Comparison of ENCODE assay signal across 11 mouse cellular contexts in the genomic region with DNA sequence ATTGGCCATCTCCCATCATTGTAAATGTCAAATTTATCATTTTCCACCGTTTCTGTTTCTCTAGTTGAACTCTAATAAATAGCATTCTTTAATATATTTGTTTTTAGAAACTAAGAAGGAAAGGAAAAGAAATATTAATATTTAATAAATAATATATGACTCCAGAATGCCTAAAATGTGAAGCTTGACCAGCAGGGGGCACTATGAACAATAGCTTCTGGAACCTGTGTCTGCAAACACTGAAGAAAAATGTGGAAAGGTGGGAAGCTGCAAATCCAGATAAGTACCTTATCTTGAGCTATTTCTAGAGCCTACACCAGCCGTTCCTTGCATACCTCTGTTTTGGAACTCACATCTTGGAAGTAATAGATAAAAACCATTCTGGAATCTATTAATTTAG.
A peak's percentile ranks its signal among the peaks of the same experiment; 100 is the strongest.
DNase-seq lines count a peak whose midpoint lies in the region.
"Had no signal": no experiment of that assay in that cellular context is flagged by ENCODE, and none has a peak within 500 bp of the region (broad histone marks: within the 10 kb centered on the region; RNA-seq: fewer than 3 reads in every experiment).

No protein-coding gene starts in this region.

- DNase-seq in heart, postnatal 4 days: peak; percentile 15
- DNase-seq in heart, postnatal 25 days (ENCODE audit: low spot score): no peak
- peak; percentile 42 for DNase-seq in testis, postnatal 10 days (ENCODE audit: low spot score)
- no peak for DNase-seq in testis, postnatal 14 days (ENCODE audit: low spot score)
- DNase-seq in brain, adult 2 months (ENCODE audit: low read depth, low spot score): peak; percentile 12
- DNase-seq in urinary bladder, postnatal 10 days (ENCODE audit: low spot score): no peak
- DNase-seq in adipocyte (ENCODE audit: low spot score): no peak
- DNase-seq: gastrocnemius, adult 2 months; kidney, adult 9 months; right cerebral cortex, postnatal 14 days; thymus, postnatal 4 days had no signal

- intact Hi-C loops in heart, postnatal 25 days (cut with DNase I): no loop called here

Comparison
In these comparisons a context has a peak if more than half of its experiments do, and no peak if none do; other contexts are left out.
1. DNase-seq: peak in heart, postnatal 4 days (single experiment), testis, postnatal 10 days (single experiment) and brain, adult 2 months (single experiment); none in heart, postnatal 25 days (single experiment), testis, postnatal 14 days (single experiment), urinary bladder, postnatal 10 days (single experiment) and adipocyte (single experiment).